Mouse (Mus musculus) forebrain, embryonic 16.5 days (tissue): ENCODE measurements at regions not wholly inside any gene's neighbourhood (a gene's known extent, or its start where the extent isn't known, plus 50 kb on each side); places are given as distances from the start of the nearest gene placed in this dataset.

Source experiments
- ATAC-seq: fragments of 200-750 bp; cut with Nextera tagmentation; 2 replicates; pipeline ENCODE4 v1.8.0; 2017; ENCODE audit warnings: mild to moderate bottlenecking, moderate library complexity
- H3K27ac ChIP-seq: fragments of 300-500 bp; sonication (generic); 2 replicates; pipeline ENCODE4 v1.5.1; 2014; ENCODE audit warnings: low read length, control low read depth
- H3K27me3 ChIP-seq: fragments of 300-500 bp; sonication (generic); replicated peaks from 2 replicates; pipeline ENCODE4 v1.6.1; 2014; ENCODE audit warnings: low read length; ENCODE audit not compliant: control insufficient read depth, insufficient read depth
- H3K36me3 ChIP-seq: fragments of 300-500 bp; sonication (generic); 2 replicates; pipeline ENCODE4 v1.6.1; 2014; ENCODE audit not compliant: control insufficient read depth, insufficient read depth
- H3K4me1 ChIP-seq: fragments of 300-500 bp; sonication (generic); replicated peaks from 2 replicates; pipeline ENCODE4 v1.6.1; 2014; ENCODE audit warnings: low read length; ENCODE audit not compliant: control insufficient read depth, insufficient read depth
- H3K4me2 ChIP-seq: fragments of 300-500 bp; sonication (generic); 2 replicates; pipeline ENCODE4 v1.6.1; 2014; ENCODE audit warnings: mild to moderate bottlenecking, low read length, control low read depth
- H3K4me3 ChIP-seq: fragments of 300-500 bp; sonication (generic); replicated peaks from 2 replicates; pipeline ENCODE4 v1.5.1; 2014; ENCODE audit warnings: mild to moderate bottlenecking, low read length, control low read depth
- H3K9ac ChIP-seq: fragments of 300-500 bp; sonication (generic); replicated peaks from 2 replicates; pipeline ENCODE4 v1.6.1; 2014; ENCODE audit warnings: low read depth, low read length, control low read depth
- H3K9me3 ChIP-seq: fragments of 300-500 bp; sonication (generic); 2 replicates; pipeline ENCODE4 v1.6.1; 2016; ENCODE audit warnings: low read length; ENCODE audit not compliant: control insufficient read depth
- WGBS: fragments of 180-500 bp; shearing (Covaris S2); extraction: QIAGEN DNeasy Blood & Tissue Kit; methylation state at CpG from one replicate; pipeline ENCODE4 v1.1.7; 2014; 5-methylcytosine and 5-hydroxymethylcytosine counted together

DNA sequence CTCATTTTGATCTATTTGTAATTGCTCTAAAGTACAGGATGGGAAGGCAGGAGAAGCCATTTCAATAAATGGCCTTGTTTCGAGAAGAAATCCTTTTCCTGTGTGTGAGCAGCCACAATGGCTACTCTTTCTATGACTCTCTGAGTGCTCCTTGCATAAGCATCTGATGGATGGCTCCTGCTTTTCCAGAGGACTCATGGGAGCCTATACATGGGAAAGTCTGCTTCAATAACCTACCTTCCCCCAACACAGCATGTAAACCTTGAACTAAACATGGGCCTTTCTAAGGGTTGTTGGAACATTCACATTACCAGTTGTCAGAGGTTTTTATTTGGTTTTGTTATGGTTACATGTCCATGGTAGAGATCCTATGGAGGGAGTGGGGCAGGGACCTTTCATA lies 103.3 kb downstream of the Kcne4 start:
- ATAC-seq, result no peak
- H3K9me3 ChIP-seq, result no peaks in the 10 kb centered on the region
- H3K4me3 ChIP-seq, result no peak overlapping the region
- no peaks in the 10 kb centered on the region for H3K4me1 ChIP-seq
- H3K36me3 ChIP-seq, result no peaks in the 10 kb centered on the region
- 6% methylated on average over 1 of the region's 1 CpGs for WGBS
- H3K27ac ChIP-seq, result no peak overlapping the region
- no peak overlapping the region for H3K9ac ChIP-seq
- H3K27me3 ChIP-seq, result no peaks in the 10 kb centered on the region
- H3K4me2 ChIP-seq, result no peak overlapping the region

DNA sequence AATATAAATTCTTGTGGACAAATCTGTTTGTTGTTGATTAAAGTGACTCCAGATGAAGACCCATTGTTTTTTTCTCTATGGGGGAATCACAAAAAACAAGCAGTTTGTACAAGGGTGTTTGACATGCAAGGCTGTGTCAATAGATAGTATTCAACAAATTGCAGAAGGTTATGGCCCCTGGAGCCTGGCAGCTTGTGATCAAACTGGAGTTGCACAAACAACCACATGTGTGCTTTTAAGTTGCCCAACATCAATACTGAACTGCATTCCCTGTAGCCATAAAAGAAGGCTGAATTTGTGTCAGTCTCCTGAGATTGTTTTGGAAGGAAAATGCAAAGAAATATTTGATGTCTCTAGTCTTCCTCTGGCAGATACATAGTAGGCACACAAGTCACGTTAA lies 113.4 kb downstream of the Kcne4 start:
- Histone ChIP-seq H3K4me2 (no peak overlapping the region), H3K4me3 (no peak overlapping the region), H3K9ac (no peak overlapping the region), H3K36me3 (no peaks in the 10 kb centered on the region), H3K27ac (no peak overlapping the region), H3K4me1 (no peaks in the 10 kb centered on the region), H3K27me3 (no peaks in the 10 kb centered on the region), H3K9me3 (no peaks in the 10 kb centered on the region)
- WGBS, result 76% methylated on average over 1 of the region's 1 CpGs
- no peak for ATAC-seq

DNA sequence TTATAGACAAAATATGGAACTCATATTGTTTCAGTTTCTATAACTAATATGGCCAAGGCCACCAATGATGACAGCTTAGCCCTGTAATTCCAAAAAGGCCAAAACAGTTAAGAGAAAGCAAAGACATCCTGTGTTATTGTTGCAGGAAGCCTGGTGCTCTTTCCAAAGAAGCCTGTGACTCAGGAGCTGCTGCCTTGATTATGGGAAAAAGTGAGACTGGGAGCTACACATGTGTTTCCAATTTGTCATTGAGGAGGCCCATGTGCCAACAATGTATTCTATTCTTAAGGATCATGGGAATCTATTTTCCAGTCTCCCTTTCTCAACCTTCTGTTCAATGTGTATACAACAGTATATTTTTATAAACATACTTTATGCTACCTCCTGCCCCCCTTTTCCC lies 123.3 kb downstream of the Kcne4 start:
- H3K9ac ChIP-seq, result no peak overlapping the region
- H3K9me3 ChIP-seq, result no peaks in the 10 kb centered on the region
- H3K27ac ChIP-seq, result no peak overlapping the region
- H3K4me1 ChIP-seq, result no peaks in the 10 kb centered on the region
- ATAC-seq, result no peak
- no peak overlapping the region for H3K4me2 ChIP-seq
- no peak overlapping the region for H3K4me3 ChIP-seq
- H3K36me3 ChIP-seq, result no peaks in the 10 kb centered on the region
- no peaks in the 10 kb centered on the region for H3K27me3 ChIP-seq

DNA sequence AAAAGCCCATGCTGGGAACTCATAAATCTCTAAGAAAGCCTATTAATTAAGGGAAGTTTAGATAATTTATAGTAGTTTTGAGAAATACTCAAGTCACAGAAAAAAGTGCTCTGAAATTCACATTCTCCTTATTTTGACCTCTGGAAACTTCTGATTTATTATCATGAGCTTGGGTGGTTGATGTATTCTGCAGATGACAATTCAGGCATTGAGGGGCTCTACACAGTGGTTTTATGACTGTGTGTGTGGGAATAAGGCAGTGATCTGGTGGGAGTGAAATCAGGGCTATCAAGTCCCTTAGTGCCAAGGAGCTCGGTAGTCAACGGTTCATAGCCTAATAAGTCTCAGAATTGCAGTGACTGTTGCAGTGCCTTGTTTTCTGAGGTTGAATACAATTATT lies 129.0 kb downstream of the Kcne4 start:
- Histone ChIP-seq H3K27me3 (no peaks in the 10 kb centered on the region), H3K9me3 (no peaks in the 10 kb centered on the region), H3K36me3 (no peaks in the 10 kb centered on the region), H3K27ac (no peak overlapping the region), H3K4me3 (no peak overlapping the region), H3K4me1 (no peaks in the 10 kb centered on the region), H3K4me2 (no peak overlapping the region), H3K9ac (no peak overlapping the region)
- no peak for ATAC-seq
- 93% methylated on average over 2 of the region's 2 CpGs for WGBS

DNA sequence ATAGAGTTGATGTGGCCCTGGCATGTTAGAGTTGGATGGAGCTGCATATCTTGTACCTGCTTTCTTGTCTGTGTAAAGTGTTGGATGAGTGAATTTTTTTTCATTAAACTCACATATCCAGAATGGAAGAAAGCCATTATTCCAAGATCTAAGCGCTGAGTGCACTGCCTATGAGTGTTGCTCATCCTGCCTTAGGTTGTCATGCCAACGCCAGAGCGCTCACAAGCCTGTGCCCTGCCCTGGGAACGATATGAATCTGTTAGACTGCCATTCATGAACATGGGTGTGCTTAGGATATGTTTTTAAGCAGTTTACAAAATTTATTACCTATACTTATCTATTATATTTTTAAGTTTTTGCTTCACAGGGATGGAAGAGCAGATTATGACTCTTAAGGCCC lies 163.5 kb downstream of the Kcne4 start:
- Histone ChIP-seq H3K9me3 (no peaks in the 10 kb centered on the region), H3K9ac (no peak overlapping the region), H3K27me3 (no peaks in the 10 kb centered on the region), H3K4me1 (no peaks in the 10 kb centered on the region), H3K36me3 (no peaks in the 10 kb centered on the region), H3K4me3 (no peak overlapping the region), H3K27ac (no peak overlapping the region), H3K4me2 (no peak overlapping the region)
- WGBS, result 68% methylated on average over 4 of the region's 4 CpGs
- peak; percentile 84 for ATAC-seq
